Mouse (Mus musculus) Muller cell, postnatal 12 days (primary cell): ENCODE data around the gene Arsb.

Source experiments
- DNase-seq: peaks from one replicate; pipeline ENCODE4 v3.0.0-alpha.2; 2015; ENCODE audit errors: inconsistent ontology term

The Arsb gene

DNA sequence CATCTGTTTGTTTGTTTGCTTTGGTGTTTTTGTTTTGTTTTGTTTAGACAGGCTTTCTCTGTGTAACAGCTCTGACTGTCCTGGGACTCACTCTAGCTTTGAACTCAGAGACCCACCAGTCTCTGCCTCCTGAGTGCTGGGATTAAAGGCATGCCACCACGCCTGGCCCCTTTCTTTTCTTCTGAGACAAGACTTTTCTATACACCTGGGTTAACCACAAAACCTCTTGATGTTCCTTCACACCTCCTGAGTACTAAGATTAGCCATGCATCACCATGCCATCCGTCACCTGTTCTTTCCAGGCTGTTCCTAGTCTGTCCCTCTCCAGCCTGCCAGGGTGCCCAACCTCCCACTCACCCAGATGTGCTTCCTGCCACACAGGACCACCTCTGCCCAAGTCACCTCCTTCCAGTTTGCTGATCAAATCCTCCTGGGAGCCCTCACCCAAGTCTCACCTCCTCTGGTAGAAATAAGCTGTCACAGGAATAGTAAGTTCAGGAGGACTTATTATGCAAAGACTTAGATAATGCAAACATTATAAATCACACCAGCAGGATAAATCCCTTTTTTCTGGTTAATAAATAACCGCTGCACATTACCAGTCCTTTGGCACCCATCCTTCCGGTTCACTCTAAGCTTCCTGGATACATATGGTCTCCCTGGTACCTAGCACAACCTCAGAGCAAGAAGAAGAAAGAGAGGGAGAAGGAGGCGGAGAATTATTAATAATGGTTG lies 150.6 kb downstream of the Arsb start:
- DNase-seq: no peak

DNA sequence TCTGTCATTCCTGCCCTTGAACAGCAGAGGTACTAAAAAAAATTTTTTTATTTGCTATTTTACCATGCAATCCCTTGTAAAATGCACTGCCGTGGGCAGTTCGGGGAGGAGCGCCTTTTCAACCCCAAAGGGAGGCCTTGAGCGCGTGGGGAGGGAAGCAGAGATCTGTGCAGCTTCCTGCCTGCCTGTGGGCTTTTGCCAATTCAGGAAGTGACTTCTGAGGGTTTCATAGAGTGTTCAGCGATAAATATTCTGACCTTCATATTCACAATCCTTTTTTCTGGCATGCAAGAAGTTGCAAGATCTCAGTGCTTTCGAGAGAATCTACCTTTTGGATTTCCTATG lies 151.1 kb downstream of the Arsb start:
- DNase-seq: no peak

DNA sequence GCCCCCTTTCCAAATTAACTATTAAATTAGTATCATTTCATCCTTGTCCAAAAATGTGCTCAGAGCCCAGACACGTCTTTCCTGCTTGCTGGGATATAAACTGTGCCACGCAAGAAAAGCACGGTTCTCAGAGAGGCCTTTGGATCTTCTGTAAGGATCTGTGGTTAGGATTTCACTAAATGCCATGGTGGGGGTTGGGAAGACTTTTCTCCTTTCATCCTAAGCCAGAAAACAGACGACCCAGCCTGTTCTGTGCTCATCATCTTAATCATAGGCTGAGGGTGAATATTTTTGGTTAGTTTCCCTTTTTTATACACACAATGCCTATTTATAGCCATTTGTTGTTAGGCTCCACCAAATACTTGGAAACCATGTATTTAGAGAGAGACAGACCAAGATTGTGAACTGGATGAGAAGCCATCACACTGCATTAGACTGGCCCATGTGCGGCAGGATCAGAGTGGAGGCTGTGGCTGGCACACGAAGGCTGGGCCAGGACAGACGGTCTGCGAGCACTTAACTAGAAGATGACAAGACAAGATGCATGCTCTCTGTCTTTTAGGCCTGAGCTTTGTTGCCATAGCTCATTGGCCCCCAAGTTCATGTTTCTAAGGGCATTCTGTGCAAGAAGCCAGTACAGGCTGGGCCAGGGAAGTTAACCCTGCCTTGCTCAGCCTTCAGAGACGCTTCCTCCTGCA lies 153.5 kb downstream of the Arsb start:
- peak; percentile 63 for DNase-seq

DNA sequence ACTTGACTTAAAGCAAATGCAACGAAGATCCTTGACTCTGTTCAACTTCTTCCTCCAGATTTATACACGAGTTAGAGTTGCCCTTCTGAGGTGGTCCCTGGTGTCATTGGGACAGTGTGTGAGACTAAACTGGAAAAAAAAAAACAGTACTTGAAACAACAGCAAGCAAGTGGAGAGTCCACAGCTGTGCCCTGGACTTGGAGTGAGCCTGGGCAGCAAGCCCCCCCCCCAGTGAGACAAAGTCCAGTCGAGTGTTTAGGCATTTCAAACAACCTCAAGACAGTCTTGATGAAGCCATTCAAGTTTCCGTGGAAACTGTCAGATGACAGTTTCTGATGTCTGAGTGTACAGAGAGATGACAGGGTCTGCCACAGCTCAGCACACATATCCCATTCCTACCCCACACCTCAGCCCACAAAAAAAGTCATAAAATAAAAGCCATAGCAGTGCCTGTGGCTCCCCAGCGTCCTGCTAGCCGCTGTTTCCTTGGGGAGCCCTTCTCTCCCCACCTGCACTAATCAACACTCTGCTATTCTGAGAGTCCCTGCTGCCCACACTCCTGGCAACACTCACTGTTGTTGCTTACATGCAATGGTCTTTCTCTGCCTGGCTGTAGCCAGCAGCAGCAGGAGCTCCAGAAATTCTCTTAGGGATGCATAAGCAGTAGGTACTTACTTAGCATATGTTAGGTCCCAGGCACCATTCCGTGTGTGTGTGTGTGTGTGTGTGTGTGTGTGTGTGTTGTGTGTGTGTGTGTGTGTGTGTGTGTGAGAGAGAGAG lies 159.3 kb downstream of the Arsb start:
- DNase-seq: no peak

DNA sequence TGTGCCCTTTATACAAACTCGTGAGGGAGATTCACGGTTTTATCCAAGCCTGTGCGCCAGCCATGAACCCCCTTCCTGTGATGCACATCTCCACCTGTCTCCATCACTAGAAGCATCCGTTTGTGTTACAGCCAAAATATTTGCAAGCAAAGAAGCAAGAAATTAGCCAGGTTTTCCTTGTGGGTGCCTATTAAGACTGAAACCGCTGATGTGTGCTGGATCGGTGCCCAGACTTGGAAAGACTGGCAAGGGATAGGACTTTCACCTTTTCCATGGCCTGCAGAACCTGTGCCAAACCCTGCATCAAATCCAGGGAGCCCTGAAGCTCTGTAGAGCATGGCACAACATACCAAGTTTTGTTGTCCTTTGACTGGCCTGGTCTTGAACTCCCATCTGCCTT lies 165.0 kb downstream of the Arsb start:
- peak; percentile 82 for DNase-seq

DNA sequence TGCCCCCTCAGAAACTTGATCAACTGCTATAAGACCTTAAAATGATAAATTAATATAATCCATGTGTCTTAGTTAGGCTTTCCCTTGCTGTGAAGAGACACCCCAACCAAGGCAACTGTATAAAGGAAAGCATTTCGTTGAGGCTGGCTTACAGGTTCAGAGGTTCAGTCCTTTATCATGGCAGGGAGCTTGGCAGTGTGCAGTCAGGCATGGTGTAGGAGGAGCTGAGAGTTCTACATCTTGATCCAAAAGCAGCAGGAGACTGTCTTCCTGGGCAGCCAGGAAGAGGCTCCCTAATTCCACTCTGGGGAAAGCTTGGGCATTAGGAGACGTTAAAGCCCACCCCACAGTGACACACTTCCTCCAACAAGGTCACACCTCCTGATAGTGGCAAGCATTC lies 166.7 kb downstream of the Arsb start:
- no peak for DNase-seq

DNA sequence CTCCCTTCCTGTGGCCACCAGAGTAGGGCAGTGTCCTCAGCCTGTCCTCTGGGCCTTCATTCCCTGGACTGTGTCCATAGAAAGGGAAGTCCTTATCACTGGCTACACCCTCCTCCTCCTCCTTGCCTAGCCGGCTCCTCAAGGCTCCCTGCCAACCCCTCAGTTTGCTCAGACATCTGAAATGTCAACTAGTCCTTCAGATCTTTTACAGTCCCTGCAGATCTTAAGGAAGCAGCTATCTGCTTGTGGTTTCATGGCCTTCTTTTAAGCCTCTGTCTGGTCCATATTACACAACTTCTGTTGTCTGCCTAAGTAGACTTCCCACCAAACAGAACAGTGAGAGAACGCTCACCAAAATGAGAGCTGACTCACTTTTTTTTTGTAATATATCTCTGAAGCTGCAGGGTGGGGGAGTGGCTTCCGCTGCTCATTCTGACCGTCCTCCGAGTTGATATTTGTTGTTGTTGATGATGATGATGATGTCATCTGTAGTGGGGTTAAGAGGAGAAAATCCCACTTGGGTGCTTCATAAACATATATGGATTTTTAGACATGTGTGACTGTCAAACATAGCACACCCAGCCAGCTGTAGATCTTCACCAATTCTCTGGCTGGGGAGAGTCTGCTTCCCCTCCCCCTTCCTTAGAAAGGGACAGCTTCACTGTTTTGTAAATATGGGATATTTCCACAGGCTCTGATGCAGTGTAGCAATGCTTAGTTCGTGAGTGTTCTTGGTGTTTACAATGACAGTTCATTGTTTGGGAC lies 168.1 kb downstream of the Arsb start:
- no peak for DNase-seq

DNA sequence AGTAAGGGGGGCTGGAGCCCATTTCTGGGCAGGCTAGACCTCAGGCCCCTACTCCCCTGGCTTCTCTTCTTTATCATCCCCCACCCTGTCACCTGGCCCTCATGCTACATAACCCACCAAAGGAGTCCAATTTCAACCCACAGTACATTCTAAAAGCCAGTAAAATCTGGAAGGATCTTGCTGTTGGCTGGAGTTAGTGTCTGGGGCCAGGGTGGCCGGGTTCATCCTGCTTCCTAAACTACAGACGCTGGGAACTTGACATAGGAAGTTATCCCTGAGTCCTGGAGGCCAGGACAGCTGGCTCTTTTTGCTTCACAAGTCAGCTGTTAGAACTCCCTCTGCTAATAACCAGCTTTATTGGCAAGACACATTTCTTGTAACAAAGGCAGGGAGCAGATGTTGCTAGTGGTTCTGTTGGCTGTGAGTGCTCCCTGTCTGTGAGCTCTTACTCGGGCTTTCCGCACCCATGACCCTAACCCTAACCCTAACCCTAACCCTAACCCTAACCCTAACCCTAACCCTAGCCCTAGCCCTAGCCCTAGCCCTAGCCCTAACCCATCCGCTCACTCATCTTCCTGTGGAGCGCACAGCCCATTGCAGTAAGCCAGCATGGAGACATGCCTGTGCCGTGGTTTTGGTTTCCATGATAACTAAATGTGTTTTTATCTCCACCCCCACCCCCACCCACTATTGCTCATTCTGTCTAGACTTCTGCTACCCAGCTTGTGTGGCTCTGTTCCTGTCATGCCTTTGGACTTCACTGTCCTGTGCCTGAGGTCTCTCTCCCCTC lies 169.5 kb downstream of the Arsb start:
- DNase-seq: peak; percentile 55

DNA sequence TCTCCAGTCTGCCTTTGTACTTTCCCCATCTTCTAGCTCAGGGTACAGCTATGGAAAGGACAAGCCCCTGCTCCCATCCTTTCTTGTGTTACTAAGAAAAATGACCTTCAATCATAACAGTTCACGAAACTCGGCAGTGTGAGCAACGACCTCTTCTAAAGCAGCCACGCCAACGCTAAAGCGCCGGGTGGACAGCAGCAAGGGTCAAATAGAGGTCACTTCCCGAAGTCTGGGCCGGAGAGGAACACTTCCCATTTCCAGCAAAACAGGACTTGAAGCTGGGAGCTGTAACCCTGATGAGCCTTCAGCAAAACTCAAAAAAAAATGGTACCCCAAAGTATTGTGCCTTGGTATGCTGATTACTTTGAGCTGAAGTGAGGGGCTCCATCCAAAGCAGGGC lies 179.6 kb downstream of the Arsb start:
- no peak for DNase-seq

DNA sequence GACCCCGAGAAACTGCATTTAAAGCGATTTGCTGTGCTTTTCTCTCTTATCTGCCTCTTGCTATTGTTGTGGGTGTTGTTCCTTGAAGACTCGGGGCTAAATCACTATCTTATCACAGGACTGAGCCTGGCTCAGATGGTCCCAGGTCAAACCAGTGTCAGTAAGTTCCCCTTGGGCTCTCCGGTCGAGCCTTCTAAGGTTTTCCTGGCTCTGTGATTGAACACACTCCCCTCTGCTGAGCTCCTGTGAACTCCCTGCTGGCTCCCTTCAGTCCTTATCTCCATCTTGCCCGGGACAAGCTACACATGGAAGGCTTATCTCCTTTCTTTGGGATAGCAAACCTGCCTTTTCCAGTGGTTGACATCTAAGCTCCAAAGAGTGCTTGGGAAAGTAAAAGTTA lies 180.1 kb downstream of the Arsb start:
- no peak for DNase-seq

DNA sequence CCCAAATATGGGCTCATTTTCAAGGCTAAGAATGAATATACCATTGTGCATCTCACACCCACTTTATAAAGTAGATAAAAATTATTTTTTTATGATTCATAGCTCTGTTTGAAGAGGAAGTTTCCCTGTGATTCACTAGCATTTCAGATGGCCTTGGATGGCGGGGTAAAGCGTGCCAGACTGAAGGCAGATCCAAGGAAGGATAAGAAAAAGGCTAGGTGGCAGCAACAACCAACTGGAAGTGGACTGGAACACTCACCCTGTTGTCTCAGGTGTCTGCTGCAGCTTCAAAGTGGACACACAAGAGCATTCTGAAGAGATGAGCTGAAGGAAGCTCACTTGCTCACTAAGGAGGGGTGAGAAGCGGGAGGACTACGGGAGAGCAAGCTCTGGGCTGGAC lies 181.0 kb downstream of the Arsb start:
- DNase-seq: no peak

DNA sequence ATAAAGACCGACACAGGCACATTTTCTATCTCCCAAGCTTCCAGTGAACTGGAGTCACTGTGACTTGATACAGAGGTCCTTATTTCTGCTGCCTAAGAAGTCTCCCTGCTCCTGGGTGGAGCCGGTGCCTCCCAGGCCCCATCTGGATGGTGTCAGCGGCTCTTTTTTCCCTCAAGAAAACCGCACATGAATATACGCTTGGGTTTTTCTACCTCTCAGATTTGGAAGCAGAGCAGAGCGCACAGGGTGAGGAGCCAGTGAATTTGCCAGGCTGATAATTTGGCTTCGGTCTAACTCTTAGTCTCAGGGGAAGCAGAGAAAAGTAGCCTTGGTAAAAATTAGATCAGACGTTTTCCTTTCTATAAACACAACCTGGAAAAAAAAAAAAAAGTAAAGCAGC lies 186.5 kb downstream of the Arsb start:
- no peak for DNase-seq

DNA sequence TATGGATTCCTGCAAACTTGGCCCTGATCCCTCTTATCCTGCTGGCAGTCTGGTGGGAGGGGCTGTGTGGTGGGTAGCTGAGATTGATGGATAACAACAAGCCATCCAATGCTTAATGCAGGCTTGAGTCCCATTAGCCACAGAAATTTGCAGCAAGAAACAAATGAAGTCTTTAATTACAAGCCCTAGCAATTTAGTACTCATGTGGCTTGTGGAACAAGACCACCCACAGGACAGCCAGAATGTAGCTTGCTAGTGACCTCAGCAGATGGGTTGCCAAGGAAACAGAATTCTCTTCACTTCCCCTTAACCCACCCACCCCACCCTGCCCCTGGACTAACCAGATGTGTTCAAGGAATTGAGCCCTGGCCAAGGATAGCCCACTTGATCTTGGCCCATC lies 194.8 kb downstream of the Arsb start:
- DNase-seq: peak; percentile 62

DNA sequence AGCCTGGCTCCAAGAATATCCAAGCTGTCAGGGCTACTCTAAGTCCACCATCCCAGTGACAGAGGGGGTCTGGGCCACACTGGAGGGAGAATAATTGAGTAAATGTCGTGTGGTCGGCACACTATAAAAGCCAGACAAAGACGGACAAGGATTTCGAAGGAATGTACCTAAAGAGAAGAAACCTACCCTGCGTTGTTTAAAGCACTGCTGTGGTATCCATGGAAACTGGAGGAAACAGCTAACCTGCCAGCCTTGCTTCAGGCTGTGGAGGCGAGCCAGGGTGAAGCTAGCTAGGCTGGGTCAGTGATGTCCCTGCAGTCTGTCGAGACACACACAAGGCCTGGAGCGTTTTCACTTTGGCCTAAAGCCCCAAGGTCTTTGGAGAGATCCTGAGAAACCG lies 195.7 kb downstream of the Arsb start:
- DNase-seq: peak; percentile 71

DNA sequence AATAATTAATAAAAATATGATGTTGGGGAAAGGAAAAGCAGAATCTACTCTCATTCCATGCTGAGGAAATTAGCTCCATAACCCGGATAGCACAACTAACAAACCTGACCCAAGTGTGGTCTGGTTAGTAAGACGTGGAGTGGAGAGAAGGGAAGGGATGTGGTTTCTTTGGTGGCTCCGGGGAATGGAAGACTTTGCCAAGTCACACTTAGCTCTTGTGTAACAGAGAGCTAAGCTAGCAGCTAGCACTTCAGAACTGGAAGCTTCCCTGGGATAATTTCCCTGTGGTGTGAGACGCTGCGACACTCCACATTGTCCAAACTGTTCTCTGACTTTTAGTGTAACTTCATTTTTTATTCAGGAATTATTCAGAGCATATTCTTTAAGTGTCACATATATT lies 198.7 kb downstream of the Arsb start:
- DNase-seq: no peak

DNA sequence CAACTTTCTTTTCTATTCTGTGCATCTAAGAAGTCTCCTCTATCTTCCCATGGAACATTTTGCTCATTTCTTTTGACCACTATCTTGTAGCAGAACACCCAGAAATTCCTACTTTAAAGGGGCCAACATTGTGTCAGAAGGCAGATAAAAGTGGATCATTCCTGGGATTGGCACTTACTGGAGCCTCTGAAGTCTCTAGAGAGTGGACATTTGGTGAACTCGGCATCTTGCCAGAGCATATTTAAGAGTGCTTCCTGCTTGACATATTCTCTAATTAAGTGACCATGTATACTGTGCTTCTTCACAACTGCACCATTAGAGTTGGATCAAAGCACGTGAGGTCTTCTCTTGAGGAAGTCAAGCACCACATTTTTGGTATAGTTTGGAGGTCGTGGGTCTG lies 201.0 kb downstream of the Arsb start:
- no peak for DNase-seq

DNA sequence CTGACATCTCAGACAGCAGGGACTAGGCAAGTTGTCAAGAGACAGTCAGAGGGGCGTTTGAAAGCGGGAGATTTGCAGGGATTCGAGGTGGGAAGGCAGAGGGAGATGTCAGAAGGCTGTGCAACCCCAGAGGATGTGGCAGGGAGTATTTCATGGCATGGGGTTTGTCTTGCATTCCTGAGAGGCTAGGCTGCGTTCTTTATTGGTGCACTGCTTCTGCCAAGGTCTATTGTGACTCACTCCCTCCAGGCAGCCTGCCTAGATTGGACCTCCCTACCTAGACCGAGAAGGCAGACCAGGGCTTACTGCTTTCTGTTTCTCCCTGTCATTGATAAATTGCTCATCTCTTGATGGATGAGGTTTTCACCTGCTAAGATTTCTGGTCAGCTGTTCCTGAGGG lies 204.2 kb downstream of the Arsb start:
- no peak for DNase-seq

DNA sequence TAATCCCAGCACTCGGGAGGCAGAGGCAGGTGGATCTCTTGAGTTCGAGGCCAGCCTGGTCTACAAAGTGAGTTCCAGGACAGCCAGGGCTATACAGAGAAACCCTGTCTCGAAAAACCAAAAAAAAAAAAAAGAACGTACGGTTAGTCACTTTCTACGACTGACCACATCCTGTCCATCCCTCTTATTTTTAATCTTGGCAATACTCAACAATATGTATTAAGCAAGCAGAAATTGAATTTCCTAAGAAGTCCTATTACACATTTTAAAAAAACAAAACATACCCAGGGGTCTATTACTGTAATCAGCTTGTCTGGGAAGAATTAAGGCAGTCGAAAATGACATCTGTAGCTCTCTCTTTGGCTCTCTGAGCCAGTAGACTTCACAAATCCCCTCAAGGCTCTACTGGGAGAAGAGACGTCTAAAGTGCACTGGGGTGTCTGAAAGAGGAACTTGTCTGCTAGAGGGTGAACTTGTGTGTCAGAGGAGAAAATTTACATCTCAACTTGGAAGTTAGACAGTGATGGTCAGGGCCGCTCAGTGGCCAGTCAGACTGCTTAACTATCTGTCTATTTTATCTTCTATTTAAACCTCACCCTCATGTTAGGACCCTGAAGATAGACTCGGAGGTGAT lies 205.6 kb downstream of the Arsb start:
- no peak for DNase-seq

DNA sequence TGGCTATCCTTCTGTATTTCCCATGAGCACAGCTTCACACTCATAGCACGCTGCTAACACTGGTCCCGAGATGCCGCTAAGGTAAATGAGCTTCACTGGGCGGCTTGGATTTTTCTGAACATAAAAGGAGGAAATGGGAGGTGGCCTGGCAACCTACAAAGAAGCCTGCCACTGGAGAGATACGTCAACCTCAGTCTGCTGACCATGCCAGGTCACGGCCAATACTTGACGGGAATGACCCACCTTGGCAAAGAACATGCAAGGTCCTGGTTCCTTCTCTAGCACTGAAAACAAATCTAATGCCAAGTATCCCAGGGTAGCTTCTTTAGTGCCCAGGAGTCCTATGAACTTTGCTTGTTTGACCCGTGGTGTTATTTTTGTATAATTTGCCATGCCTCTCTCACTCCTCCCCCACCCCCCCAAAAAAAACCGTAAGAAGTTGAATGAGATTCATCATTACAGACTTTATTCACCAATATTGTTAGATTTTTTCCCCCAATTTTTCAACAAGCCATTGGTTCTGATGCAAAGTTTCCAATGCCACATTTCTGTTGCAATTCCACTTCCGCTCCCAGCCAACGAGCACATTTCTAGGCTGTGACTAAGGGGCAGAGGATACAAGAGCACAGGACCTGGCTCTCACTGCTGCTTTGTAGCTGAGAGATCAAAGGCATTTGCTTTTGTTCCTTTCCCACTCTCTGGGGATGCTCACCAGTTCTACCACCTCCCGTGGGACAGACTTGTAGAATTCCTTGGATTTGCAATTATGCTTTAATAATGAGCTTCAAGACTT lies 207.5 kb downstream of the Arsb start:
- DNase-seq: peak; percentile 79

DNA sequence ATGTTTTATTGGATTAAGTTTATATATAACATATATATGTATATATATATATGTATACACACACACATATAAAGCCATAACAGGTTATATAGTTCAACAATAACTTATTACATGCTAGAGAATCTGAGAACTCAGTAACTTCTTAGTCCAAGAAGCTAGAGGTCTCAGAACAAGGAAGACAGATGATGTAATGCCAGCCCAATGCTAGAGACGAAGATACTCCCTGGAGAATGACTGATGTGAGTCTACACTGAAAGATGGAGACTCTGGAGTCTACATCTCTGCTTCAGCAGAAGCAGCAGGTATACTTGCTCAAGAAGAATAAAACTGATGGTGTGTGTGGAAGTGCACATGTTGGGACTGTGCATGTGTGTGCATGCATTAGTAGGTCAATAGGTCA lies 208.3 kb downstream of the Arsb start:
- DNase-seq: no peak
